Comparison of ENCODE assay signal across 13 mouse cellular contexts in genomic region chr2:31808410-31809357, GRCm38 (mm10). TPM values are rescaled to one million over a fixed set of nuclear protein-coding genes. Genes with fewer than 3 reads are reported as not detected.
DNase-seq lines count a peak whose midpoint lies in the region; ATAC-seq and TF ChIP-seq lines count a peak whose summit lies in the region.
"Had no signal": no experiment of that assay in that cellular context is flagged by ENCODE, and none has a peak within 500 bp of the region (broad histone marks: within the 10 kb centered on the region; RNA-seq: fewer than 3 reads in every experiment).

No protein-coding gene starts in this region.

- H3K4me1 ChIP-seq in heart, embryonic 13.5 days, result peaks cover 17% of the 10 kb centered on the region
- H3K4me1 ChIP-seq in embryonic facial prominence, embryonic 10.5 days, result peaks cover 63% of the 10 kb centered on the region
- peaks cover 26% of the 10 kb centered on the region for H3K4me1 ChIP-seq in hindbrain, postnatal 0 days (ENCODE audit: insufficient read depth, low read length)
- peaks cover 5% of the 10 kb centered on the region; the same call in 1 of the 2 replicates for H3K4me1 ChIP-seq in liver, postnatal 0 days (ENCODE audit: insufficient read depth)

- ATAC-seq in heart, embryonic 13.5 days (ENCODE audit: extremely low read depth, insufficient number of reproducible peaks, low FRiP score, low TSS enrichment), result no peak
- peak; percentile 62 for ATAC-seq in hindbrain, postnatal 0 days
- peak; percentile 33; the same call in 1 of the 2 replicates for ATAC-seq in liver, postnatal 0 days

- H3K36me3 ChIP-seq in heart, embryonic 13.5 days, result peaks cover 24% of the 10 kb centered on the region
- peaks cover 23% of the 10 kb centered on the region for H3K36me3 ChIP-seq in embryonic facial prominence, embryonic 10.5 days (replicated peaks)
- peaks cover 7% of the 10 kb centered on the region; the same call in 1 of the 2 replicates for H3K36me3 ChIP-seq in hindbrain, postnatal 0 days (ENCODE audit: insufficient read depth, low read length)
- H3K36me3 ChIP-seq in liver, postnatal 0 days (replicated peaks; ENCODE audit: insufficient read depth, low read length), result 0 out of 2 replicates have a peak, but pooled peaks cover 2% of the 10 kb centered on the region
- H3K36me3 ChIP-seq: hindbrain, embryonic 15.5 days had no signal

- no peak overlapping the region for H3K27ac ChIP-seq in heart, embryonic 13.5 days (replicated peaks)
- H3K27ac ChIP-seq in embryonic facial prominence, embryonic 10.5 days (replicated peaks), result peak overlapping the region; percentile 62
- peak overlapping the region; percentile 26; the same call in 1 of the 2 replicates for H3K27ac ChIP-seq in hindbrain, postnatal 0 days
- peak overlapping the region; percentile 16; the same call in 1 of the 2 replicates for H3K27ac ChIP-seq in liver, postnatal 0 days (ENCODE audit: low read depth)
- H3K27ac ChIP-seq: embryonic facial prominence, embryonic 12.5 days; hindbrain, embryonic 15.5 days; limb, embryonic 15.5 days had no signal

- no peak overlapping the region for H3K4me2 ChIP-seq in heart, embryonic 13.5 days
- H3K4me2 ChIP-seq in hindbrain, postnatal 0 days (ENCODE audit: low read depth, low read length), result no peak overlapping the region
- H3K4me2 ChIP-seq in liver, postnatal 0 days (ENCODE audit: low read depth, low read length), result no peak overlapping the region
- H3K4me2 ChIP-seq: embryonic facial prominence, embryonic 12.5 days; hindbrain, embryonic 15.5 days; limb, embryonic 15.5 days had no signal

- H3K9ac ChIP-seq in heart, embryonic 13.5 days, result peak overlapping the region; percentile 48; the same call in 1 of the 2 replicates
- H3K9ac ChIP-seq in hindbrain, postnatal 0 days (replicated peaks; ENCODE audit: low read length), result no peak overlapping the region
- no peak overlapping the region; the same call in 1 of the 2 replicates for H3K9ac ChIP-seq in liver, postnatal 0 days (replicated peaks)
- H3K9ac ChIP-seq: embryonic facial prominence, embryonic 12.5 days; hindbrain, embryonic 15.5 days; limb, embryonic 15.5 days had no signal

- H3K9me3 ChIP-seq in heart, embryonic 13.5 days, result no peaks in the 10 kb centered on the region
- no peaks in the 10 kb centered on the region for H3K9me3 ChIP-seq in embryonic facial prominence, embryonic 10.5 days
- no peaks in the 10 kb centered on the region for H3K9me3 ChIP-seq in hindbrain, postnatal 0 days (ENCODE audit: low read length)
- no peaks in the 10 kb centered on the region for H3K9me3 ChIP-seq in liver, postnatal 0 days (ENCODE audit: low read length)
- H3K9me3 ChIP-seq: embryonic facial prominence, embryonic 12.5 days; hindbrain, embryonic 15.5 days; limb, embryonic 15.5 days had no signal

- DNase-seq in heart, adult 8-10 months (ENCODE audit: low spot score), result no peak
- DNase-seq in embryonic facial prominence, embryonic 10.5 days (ENCODE audit: low spot score), result peak; percentile 32
- DNase-seq in hindbrain, postnatal 0 days (ENCODE audit: low spot score), result peak; percentile 40
- no peak for DNase-seq in liver, postnatal 0 days
- no peak for DNase-seq in spleen, postnatal 10 days (ENCODE audit: low spot score in 2 of 2)
- no peak for DNase-seq in thymus, postnatal 36 days
- no peak for DNase-seq in B cell, adult 2 months
- DNase-seq: adrenal gland, postnatal 25 days had no signal

- H3K4me3 ChIP-seq in heart, embryonic 13.5 days, result no peak overlapping the region
- peak overlapping the region; percentile 8; the same call in 1 of the 2 replicates for H3K4me3 ChIP-seq in embryonic facial prominence, embryonic 10.5 days
- H3K4me3 ChIP-seq in hindbrain, postnatal 0 days (ENCODE audit: low read length), result no peak overlapping the region
- no peak overlapping the region for H3K4me3 ChIP-seq in liver, postnatal 0 days (ENCODE audit: low read depth, low read length)
- H3K4me3 ChIP-seq: embryonic facial prominence, embryonic 12.5 days; hindbrain, embryonic 15.5 days; limb, embryonic 15.5 days had no signal

- TF ChIP-seq CTCF in hindbrain, postnatal 0 days (IDR thresholded peaks at IDR 0.05; ENCODE audit: low read depth), result peak; percentile 54
- 0 out of 2 replicates have a peak, but pooled peaks have one; percentile 7 for TF ChIP-seq CTCF in liver, postnatal 0 days (IDR thresholded peaks at IDR 0.05; ENCODE audit: low read depth)

- TF ChIP-seq EP300 in liver, postnatal 0 days (IDR thresholded peaks at IDR 0.05; ENCODE audit: low read depth), result no peak

- 39% methylated on average over 28 of the region's 28 CpGs for WGBS in heart, embryonic 13.5 days
- WGBS in embryonic facial prominence, embryonic 10.5 days, result 28% methylated on average over 28 of the region's 28 CpGs
- 30% methylated on average over 28 of the region's 28 CpGs for WGBS in hindbrain, postnatal 0 days
- WGBS in liver, postnatal 0 days (ENCODE audit: insufficient replicate concordance), result 41% methylated on average over 28 of the region's 28 CpGs

- H3K27me3 ChIP-seq in heart, embryonic 13.5 days (replicated peaks), result peaks cover 17% of the 10 kb centered on the region; the same call in 1 of the 2 replicates
- peaks cover 10% of the 10 kb centered on the region for H3K27me3 ChIP-seq in embryonic facial prominence, embryonic 10.5 days (replicated peaks; ENCODE audit: low read depth, poor library complexity, severe bottlenecking)
- no peaks in the 10 kb centered on the region for H3K27me3 ChIP-seq in hindbrain, postnatal 0 days (ENCODE audit: insufficient read depth, low read length)
- H3K27me3 ChIP-seq in liver, postnatal 0 days (ENCODE audit: insufficient read depth, low read length), result no peaks in the 10 kb centered on the region
- H3K27me3 ChIP-seq: embryonic facial prominence, embryonic 12.5 days; hindbrain, embryonic 15.5 days; limb, embryonic 15.5 days had no signal

RNA-seq across cellular contexts. Expression of gene Qrfp, which starts 1.7 kb away (rescaled TPM):
- polyA plus RNA-seq in heart, embryonic 13.5 days (2015; fragmentation: Nextera tagmentation; extraction: Ambion mirVana), result 0.05 and 0.09 TPM in 2 replicates
- not detected for total RNA-seq in heart, adult 8-10 months (2022)
- 0.19 and 0.20 TPM in 2 replicates for polyA plus RNA-seq in embryonic facial prominence, embryonic 10.5 days (2016; fragmentation: Nextera tagmentation; extraction: Ambion mirVana)
- not detected in 2 replicates for total RNA-seq in hindbrain, postnatal 0 days (2014; rRNA removed)
- polyA plus RNA-seq in hindbrain, postnatal 0 days (2015; fragmentation: Nextera tagmentation; extraction: Ambion mirVana), result 0.06 TPM in 1 of 2 replicates, not detected in the other
- polyA plus RNA-seq in liver, postnatal 0 days (2015; fragmentation: Nextera tagmentation; extraction: Ambion mirVana), result 0.07 and 0.08 TPM in 2 replicates
- total RNA-seq: adrenal gland, postnatal 25 days had no signal
- polyA plus RNA-seq: hindbrain, embryonic 15.5 days had no signal

RNA-seq across cellular contexts. Expression of gene Fibcd1, which starts 37.1 kb away (rescaled TPM):
- 0.08 TPM in 1 of 2 replicates, not detected in the other for polyA plus RNA-seq in heart, embryonic 13.5 days (2015; fragmentation: Nextera tagmentation; extraction: Ambion mirVana)
- total RNA-seq in heart, adult 8-10 months (2022), result not detected
- 0.17 and 0.35 TPM in 2 replicates for polyA plus RNA-seq in embryonic facial prominence, embryonic 10.5 days (2016; fragmentation: Nextera tagmentation; extraction: Ambion mirVana)
- 27.3 and 28.9 TPM in 2 replicates for total RNA-seq in hindbrain, postnatal 0 days (2014; rRNA removed)
- 8.7 and 9.1 TPM in 2 replicates for polyA plus RNA-seq in hindbrain, postnatal 0 days (2015; fragmentation: Nextera tagmentation; extraction: Ambion mirVana)
- polyA plus RNA-seq in liver, postnatal 0 days (2015; fragmentation: Nextera tagmentation; extraction: Ambion mirVana), result not detected in 2 replicates
- polyA plus RNA-seq: stomach, embryonic 14.5 days had no signal

Comparison
In these comparisons a context has a peak if more than half of its experiments do, and no peak if none do; other contexts are left out.
1. DNase-seq: peak in embryonic facial prominence, embryonic 10.5 days (single experiment) and hindbrain, postnatal 0 days (single experiment); none in heart, adult 8-10 months (single experiment), liver, postnatal 0 days (single experiment), spleen, postnatal 10 days (0 of 2), thymus, postnatal 36 days (0 of 2) and B cell, adult 2 months (0 of 2).